Mouse (Mus musculus): ENCODE data around the gene Catsper2. TPM values are rescaled to one million over a fixed set of nuclear protein-coding genes. Genes with fewer than 3 reads are reported as not detected.

The Catsper2 gene
- total RNA-seq (2021), result 1 to 10 TPM; 1.7 to 2.0 TPM
- long read RNA-seq, experiment 1, partial matches to known transcripts, result 0 of 2 reads
- long read RNA-seq, experiment 1, other reads (novel, unspliced or antisense), result 2 of 2 reads
- long read RNA-seq, experiment 2, partial matches to known transcripts, result 0 of 1 reads
- long read RNA-seq, experiment 2, other reads (novel, unspliced or antisense), result 1 of 1 reads

DNA sequence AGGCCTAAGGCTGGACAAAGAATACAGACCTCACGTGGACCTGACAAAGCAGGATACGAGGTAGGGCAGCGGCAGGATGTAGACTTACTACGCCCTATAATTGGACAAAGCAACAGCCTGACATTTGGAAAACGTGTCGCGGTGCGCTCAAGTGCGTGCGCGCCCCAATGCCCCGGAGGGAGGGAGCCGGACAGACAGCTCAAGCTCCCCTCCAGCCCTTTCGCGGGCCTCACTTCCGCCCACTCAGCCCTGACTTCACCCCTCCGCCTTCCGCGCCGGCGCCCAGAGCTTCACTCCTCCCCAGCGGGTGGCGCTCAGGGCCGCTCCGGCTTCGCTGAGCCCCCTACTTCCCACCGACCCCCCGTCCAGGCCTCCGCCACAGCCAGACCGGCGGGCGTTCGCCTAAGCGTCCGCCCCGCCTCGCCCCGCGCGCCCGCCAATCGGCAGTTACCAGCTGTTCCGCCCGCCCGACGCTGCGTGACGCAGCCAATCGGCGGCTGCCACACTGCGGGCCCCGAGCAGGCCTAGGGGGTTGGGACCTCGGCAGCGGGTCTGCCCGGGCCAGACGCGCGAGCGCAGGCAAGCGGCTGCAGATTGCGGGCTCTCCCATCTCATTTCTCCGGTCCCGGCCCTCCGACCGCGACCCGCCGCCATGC is at the start of gene Catsper2, which contains the start of gene Pdia3:
Gene Catsper2 (minus strand): TSS at position 406 of the 656 bp plus-strand sequence.
Gene Pdia3 (plus strand): TSS at position 389 of the 656 bp plus-strand sequence.
- DNase-seq, result peak; percentile 97

DNA sequence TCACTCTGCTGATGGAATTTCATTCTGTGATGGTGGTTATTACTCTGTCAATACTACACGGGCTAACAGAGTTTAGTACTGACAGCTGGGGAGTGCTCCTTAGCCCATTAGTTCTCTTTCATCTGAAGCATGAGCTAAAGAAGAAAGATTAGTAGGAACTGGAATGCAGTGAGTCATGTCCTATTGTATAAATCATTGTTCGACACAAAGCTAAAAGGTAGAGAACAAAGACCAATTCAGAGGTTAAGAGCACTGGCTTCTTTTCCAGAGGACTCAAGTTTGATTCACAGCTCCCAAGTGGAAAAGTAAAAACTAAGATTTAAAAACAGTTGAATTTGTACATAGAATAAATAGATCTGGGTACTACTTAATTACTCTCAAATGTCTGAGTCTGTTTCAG is 46.5 kb upstream of the Catsper2 start:
- DNase-seq, result no peak

DNA sequence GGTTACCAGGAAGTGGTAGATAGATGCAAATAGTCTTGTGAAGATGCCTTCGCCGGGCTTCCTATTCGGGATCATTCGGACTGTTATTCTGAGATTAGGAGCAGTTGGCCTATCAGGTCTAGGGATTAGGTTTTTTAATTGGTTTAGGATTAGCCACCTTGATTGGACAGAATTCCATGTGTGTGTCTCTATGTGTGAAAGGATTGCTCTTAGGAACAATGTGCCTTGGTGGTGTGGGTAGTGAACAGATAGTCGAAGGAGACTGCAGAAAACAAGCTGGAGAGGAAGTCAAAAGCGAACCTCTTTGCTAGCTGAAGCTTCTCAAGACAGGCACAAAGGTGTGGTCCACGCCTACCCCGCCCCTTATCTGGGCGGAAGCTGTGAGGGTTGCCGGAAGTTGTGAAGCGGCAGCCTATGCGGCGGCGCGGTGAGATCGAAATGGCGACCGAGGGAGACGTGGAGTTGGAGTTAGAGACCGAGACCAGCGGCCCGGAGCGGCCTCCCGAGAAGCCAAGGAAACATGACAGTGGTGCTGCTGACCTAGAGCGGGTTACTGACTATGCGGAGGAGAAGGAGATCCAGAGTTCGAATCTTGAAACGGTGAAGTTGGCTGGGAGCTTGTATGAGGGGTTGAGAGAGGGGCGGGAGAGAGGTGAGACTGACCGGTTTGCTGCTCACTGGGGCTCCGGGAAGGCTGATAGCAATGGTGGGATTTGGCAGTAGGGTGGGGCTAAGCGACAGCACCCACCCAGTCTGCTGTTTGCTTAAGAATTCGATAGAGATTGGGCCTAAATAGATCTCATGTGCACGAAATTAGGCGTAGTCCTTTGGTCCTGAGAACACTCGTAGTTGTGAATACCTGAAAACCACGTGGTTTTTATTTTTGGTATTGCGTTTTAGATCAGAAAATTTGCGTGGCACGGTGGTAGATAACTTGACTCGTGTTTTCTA is 43.4 kb upstream of the Catsper2 start, which contains the start of gene Serinc4:
Gene Serinc4 (minus strand): TSS at position 90 of the 951 bp plus-strand sequence.
- DNase-seq, result peak; percentile 78

DNA sequence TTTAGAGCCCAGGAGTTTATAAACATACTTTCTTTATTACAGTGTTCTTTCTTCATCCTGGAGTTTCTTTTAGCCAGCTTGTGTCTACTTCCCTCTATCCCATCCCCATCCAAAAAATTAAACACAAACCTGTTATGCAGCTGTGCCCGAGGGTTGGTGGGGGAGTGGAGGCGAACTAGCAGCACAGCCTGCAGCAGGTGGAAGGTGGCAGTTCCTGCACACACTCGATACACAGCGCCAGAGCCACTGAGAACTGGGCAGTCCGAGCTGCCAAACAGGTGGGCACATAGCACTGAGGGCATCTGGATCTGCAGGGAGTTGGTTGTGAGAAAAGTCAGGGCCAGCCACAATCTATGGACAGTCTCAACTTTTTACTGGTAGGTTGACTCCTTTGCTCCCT is 41.9 kb upstream of the Catsper2 start:
- no peak for DNase-seq

DNA sequence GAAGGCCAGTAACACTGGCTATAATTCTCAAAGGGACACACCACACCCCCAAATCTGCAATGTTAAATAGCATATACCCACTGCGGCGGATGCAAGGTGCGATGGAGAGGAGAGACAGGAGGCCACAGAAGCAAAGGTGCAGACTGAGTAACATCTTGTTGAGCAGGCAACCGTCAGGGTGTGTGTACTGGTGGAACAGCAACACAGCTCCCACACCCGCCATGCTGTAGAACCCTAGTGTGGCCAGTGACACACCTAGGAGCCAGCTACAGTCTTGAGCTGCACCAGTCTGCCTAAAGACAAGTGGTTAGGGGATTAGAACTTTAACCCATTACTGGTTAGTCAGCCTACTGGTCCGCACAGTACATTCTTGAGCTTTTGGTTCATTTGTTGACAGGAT is 40.3 kb upstream of the Catsper2 start:
- no peak for DNase-seq

DNA sequence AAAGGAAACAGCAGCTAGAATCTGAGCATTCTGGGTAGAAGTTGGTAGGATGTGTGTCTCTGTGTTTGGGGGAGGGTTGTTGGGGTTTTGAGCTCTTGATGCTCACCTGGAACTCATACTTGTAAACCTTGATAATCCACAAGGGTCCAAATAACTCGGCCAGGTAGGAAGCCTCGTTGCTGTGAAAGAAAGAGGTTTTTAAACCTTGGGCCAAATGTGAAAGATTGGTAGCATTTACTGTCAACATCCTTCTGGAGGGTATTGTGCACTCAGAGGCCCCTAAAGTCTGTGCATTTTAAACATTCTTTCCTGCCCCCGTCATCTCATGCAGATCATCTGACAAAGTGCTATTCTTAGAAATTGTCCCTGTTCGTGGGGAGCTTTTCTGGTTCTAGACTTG is 39.4 kb upstream of the Catsper2 start, which contains the start of gene Hypk:
Gene Hypk (plus strand): TSS at position 301 of the 400 bp plus-strand sequence.
- no peak for DNase-seq

DNA sequence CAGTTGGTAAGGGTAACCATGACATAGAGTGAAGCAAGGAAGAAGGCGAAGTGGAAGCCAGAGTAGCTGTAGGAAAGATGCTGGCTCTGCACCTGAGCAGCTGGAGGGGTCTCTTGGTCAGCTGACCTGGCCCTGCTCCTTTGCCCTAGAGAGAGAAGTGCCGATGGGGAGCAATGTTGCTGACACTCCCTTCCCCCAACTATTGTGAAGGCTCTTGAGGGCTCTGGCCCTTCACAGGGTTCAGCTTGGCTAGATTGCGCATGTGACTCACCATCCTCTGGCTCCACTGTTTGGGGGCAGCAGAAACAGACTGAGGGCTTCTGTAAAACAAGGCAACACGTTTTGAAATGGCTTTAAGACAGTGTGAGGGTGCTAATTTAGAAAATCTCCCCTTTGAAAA is 38.8 kb upstream of the Catsper2 start:
- no peak for DNase-seq

DNA sequence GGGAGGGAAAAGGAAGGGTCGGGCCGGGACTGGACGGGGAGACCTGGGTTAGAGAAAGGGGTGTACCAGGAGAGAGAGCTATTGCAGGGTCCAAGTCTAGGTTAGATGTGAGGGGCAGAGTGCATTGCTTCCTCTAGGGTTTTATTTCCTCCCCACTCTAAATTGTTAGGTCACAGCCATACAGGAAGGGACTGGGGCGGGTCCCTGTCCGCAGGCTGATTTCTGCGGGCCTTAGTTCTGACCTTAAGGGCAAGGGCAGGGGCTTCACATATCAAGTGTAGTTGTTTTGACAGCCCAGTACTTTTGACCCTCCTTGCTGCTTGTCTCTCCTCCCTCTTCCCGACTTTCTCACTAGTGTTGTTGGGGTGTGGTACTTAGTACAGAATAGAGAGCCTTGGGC is 36.5 kb upstream of the Catsper2 start:
- no peak for DNase-seq

DNA sequence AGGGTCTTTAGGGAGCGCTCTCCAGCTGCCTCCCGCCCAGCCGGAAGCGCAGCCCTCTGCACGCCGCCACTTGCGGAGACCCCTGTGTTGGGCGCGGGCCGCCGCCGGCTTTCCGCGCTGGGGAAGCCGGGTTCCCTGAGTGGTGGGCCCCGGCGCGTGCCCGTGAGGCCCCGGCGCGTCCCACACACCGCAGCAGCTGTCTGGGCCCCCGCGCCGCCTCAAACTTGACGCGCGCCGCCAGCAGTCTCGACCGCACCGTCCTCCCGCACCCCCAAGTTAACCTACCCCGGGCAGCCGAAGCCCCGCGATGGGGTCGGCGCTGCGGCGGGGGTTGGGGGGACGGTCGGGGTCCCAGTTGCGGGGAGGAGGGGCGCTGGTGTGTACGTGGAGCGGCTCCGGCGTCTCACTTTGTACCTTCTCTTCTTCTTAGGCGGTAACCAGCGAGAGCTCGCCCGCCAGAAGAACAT is 36.0 kb upstream of the Catsper2 start:
- peak; percentile 56 for DNase-seq

DNA sequence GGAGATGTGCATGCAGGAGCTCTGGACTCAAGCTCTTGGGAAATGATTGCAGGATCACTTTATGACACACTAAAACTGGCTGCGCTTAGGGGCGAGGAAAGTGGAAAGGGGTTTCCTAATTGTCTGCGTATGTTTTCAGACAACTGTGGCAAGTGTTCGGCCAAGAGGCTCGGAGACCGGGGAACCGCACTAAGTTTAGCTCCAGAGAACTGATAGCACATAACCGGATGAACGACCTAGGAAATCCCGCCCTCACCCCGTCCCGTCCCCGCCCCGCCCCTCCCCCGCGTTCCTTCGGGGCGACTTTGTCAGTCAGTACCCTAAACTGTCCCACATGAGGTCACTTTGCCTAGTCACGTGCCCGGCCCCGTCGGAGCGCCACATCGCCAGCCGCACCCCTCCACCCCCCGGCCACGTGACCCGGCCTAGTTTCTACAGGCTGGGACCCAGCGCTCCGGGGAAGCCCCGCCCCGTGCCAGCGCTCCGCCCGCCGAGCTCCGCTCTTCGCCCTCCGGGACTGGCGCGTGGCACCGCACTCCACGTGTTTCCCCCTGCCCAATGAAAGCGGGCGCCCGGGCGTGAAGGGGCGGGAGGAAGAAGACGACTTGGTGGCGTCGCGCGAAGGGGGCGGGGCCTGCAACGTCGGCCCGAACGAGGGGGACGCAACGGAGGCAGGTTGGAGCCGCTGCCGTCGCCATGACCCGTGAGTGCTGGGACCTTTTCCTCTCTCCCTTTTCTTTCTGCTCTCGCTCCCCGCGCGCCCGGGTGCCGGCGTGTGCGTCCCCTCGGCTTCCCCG is 35.3 kb upstream of the Catsper2 start, which contains the start of gene Serf2:
Gene Serf2 (plus strand): TSS at position 457 of the 797 bp plus-strand sequence.
- peak; percentile 100 for DNase-seq

DNA sequence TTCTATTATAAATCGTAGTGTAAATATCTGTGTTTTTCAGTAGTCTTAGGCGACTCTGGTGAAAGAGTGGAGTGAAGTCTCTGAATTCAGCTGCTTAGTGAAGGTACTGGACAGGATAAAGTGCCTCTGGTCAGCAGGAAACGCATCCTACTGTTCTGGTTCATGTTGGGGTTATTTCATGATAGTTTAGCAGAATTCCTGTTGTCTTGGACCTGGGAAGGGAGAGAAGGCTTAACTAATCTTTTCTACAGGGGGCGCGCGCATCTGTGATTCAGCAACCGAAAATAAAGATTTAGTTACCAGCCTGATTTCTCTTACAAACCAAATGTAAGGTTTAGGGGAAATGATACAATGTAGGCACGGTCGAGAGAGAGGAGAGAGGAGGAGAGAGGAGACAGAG is 34.5 kb upstream of the Catsper2 start:
- peak; percentile 38 for DNase-seq

DNA sequence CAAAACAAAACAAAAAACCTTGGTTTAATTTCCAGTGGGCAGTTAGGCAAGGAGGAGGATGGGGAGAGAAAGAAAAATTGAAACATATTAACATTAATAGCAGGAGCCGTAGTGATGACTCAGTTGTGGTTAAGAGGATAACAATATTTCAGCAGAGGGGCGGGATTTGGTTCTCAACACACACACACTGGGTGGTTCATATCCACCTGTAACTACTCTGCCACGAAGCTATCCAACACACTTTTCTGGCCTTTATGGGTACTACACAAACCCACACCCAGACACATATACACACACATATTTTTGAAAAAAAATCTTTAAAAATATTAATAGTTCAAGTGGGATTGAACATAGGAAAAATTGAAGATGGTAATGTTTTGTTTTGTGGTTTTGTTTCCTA is 33.4 kb upstream of the Catsper2 start:
- no peak for DNase-seq

DNA sequence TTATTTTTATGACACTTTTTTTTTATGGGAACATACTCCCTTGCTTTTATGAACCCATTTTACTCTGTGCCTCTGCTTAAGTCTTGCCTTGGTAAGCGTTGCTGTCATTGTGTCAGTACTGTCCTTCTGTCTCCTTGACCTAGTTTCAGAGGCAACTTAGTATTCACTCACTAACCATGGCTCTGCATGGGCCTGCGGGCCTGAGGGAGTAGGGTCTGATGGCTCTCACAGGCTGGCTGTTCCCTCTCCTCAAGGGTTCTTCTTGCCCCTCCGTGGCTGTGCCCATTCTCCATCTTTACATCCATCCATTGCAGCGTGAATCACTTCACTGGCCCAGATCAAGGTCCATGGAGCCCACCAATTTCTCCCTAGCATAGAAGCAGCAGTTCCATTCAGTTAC is 32.9 kb upstream of the Catsper2 start:
- no peak for DNase-seq

DNA sequence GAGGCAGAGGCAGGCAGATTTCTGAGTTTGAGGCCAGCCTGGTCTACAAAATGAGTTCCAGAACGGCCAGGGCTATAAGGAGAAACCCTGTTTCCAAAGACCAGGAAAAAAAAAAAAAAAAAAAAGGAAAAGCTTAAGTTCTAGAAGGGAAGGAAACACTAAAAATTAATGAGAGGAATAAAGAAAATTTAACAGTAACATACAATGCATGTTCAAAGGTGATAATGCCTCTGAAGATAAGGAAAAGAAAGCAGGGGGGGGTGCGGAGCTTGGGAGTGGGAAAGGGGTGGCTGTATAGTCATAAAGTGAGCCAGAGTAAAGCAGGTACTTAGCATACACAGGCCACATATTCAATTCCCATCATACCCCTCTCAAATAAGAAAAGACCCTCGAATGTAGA is 31.5 kb upstream of the Catsper2 start:
- no peak for DNase-seq

DNA sequence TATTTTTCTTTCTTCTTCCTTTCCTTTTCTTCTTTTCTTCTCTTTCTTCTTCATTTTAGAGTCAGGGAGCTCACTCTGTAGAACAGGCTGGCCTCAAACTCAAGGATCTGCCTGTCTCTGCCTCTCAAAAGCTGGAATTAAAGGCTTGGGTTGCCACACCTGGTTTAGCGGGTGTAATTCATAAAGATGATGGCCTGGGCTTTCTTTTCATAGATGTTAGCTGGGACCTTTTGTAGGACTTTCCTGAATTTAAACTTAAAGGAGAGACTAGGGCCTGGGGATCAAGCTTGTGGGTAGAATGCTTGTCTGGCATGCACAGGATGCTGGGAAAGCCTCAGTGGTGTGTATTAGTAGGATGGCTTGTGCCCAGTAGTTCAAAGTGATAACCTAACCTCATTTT is 30.6 kb upstream of the Catsper2 start, which contains the start of gene Ell3:
Gene Ell3 (minus strand): TSS at position 101 of the 400 bp plus-strand sequence.
- DNase-seq, result no peak

DNA sequence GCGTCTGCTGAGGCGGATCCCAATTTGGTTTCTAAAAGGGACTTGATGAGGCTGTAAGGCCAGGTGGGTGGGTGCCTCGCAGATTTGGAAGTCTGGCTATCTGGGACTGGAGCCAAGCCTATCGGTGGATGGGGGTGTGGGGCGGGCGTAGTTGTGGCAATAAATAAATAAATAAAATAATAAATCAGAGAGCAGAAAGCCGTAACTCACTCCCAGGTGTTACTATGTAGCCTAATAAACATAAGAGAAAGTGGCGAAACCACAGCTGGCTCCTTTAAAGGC is 29.4 kb upstream of the Catsper2 start:
- DNase-seq, result no peak

DNA sequence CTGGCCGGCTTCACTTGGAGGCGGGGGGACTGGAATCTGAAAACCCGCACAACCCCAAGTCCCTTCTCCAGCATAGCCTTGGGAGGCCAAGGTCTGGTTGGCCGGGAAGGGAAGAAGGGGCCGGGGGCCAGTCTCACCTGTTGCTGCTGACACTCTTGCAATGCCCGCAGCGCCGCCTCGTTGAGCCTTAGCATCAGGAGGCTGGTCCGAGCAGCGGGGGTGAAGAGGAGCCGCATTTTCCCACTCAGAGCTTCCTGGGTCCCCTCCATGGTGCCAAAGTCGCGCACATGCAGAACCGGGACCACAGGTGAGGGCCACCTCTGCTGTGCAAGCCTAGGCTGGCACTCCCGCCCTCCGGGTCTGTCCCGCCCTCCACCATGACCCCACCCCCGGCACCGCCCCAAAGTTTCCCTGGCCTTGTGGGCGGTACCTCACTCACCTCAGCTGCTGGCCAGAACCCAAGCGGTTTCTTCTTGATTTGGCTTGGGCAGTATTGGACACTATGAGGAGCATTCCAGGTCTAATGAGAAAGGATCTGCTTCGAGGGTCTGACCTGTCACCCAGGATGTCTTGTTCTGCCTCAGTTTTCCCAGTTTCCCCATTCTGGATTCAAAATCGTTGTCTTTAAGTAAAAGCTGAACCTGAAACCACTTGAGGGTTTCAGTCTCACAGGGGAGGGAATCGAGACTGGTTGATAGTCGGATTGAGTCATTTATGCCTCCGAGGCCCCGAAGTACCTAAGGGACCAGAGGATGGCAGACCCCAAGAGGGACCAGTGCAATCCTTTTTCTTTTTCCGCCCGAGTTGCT is 28.9 kb upstream of the Catsper2 start:
- DNase-seq, result peak; percentile 48

DNA sequence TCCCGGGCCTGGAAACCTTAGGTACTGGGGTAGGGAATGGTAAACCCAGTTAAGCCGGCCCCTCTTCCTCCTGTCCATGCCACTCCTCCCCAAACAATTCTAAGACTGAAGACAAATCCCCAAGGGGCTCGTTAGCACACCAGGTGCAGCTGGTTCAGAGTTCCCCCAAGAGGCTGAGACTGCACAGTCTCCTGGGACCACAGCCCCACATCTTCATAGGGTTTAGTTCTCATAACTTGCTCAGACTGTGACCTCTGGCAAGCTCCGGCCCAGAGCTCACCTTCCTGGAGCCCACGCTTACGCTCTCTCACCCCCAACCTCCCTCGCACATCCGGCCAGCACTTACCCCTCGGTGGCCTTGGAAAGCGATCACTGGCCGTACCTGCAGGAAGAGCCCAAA is 28.2 kb upstream of the Catsper2 start:
- no peak for DNase-seq

DNA sequence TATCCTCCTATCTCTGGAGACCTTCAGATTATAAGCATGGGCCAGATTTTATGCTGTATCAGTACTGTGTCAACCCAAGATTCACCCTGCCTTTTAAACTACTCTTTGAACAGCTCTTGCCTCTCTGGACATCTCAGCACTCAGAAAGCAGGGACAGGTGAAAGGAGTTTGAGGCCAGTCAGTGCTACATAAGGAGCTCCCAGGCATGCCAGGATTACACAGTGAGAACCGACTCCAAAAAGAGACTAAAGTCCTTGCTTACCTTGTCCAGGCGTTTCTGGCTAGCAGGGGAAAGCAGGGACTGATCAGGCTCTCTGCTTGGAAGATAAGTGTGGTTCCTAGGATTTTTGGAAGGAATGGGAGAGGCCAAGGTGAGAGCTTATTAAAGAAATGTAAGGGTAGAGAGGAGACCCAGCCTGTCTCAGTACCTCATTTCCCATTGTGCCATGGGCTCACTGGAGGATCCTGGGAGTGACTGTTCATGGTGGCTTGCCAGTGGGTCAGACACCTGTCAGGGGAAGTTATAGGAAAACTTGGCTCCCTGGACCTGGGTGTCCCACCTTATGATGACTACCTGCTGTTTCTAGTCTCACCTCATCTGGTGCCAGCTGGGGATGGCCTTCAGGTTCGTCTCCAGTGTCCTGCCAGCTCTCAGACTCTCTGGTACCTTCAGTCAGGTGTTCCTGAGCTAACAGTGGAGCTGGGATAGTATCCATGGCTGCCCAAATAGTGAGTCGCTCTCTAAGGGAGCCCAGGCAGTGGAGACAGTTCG is 27.4 kb upstream of the Catsper2 start:
- no peak for DNase-seq

DNA sequence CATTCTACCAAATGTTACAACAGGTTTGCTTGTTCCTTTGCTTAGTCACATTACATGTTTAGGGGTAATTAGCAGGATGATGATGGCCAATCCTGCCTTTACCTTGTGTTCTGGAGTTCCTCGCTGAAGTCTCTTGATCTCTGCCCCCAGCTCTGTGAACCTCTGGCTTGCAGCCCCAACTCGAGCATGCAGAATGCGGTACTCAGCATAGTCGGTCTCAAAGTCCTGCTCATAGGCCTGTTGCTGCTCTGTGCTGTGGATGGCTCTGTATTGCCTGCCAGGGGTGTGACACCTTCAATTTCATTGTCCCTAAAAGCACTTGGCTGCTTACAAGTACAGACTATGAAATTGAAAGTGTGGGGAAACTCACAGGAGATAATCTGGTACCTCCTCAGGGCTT is 26.2 kb upstream of the Catsper2 start:
- DNase-seq, result no peak
